Mouse (Mus musculus) stomach, postnatal 0 days (tissue): ENCODE results near the gene Ssc4d. TPM values are rescaled to one million over a fixed set of nuclear protein-coding genes. Genes with fewer than 3 reads are reported as not detected.
A peak's percentile ranks its signal among the peaks of the same experiment; 100 is the strongest.

Source experiments
- ATAC-seq: fragments of 200-750 bp; cut with Nextera tagmentation; 2 replicates; pipeline ENCODE4 v1.8.0; 2017; ENCODE audit not compliant: low FRiP score, low TSS enrichment
- DNase-seq: peaks from one replicate; pipeline ENCODE4 v3.0.0-alpha.2; 2016; ENCODE audit warnings: low spot score
- H3K27ac ChIP-seq: fragments of 300-500 bp; sonication (generic); replicated peaks from 2 replicates; pipeline ENCODE4 v1.5.1; 2014; ENCODE audit warnings: mild to moderate bottlenecking, control low read depth
- H3K27me3 ChIP-seq: fragments of 300-500 bp; sonication (generic); 2 replicates; pipeline ENCODE4 v1.6.1; 2014; ENCODE audit warnings: low read length; ENCODE audit not compliant: control insufficient read depth, insufficient read depth
- H3K36me3 ChIP-seq: fragments of 300-500 bp; sonication (generic); 2 replicates; pipeline ENCODE4 v1.6.1; 2014; ENCODE audit warnings: low read length, mixed read lengths; ENCODE audit not compliant: control insufficient read depth, insufficient read depth
- H3K4me1 ChIP-seq: fragments of 300-500 bp; sonication (generic); replicated peaks from 2 replicates; pipeline ENCODE4 v1.6.1; 2014; ENCODE audit warnings: antibody characterized with exemption; ENCODE audit not compliant: control insufficient read depth, insufficient read depth
- H3K4me2 ChIP-seq: fragments of 300-500 bp; sonication (generic); replicated peaks from 2 replicates; pipeline ENCODE4 v1.6.1; 2014; ENCODE audit warnings: low read depth, mild to moderate bottlenecking, control low read depth, moderate library complexity
- H3K4me3 ChIP-seq: fragments of 300-500 bp; sonication (generic); 2 replicates; pipeline ENCODE4 v1.5.1; 2014; ENCODE audit warnings: low read depth, low read length, control low read depth
- H3K9ac ChIP-seq: fragments of 300-500 bp; sonication (generic); 2 replicates; pipeline ENCODE4 v1.6.1; 2014; ENCODE audit warnings: mild to moderate bottlenecking, low read length, control low read depth, mixed read lengths
- H3K9me3 ChIP-seq: fragments of 300-500 bp; sonication (generic); 2 replicates; pipeline ENCODE4 v1.6.1; 2016; ENCODE audit warnings: low read length; ENCODE audit not compliant: control insufficient read depth
- CTCF ChIP-seq: IDR thresholded peaks from 2 replicates; pipeline ENCODE4 v1.5.1; 2016; ENCODE audit warnings: antibody characterized with exemption, low read depth, mild to moderate bottlenecking, moderate library complexity
- EP300 ChIP-seq: optimal IDR thresholded peaks from 2 replicates; pipeline ENCODE3; 2016; ENCODE audit warnings: antibody characterized with exemption
- WGBS: fragments of 180-500 bp; shearing (Covaris S2); extraction: QIAGEN DNeasy Blood & Tissue Kit; methylation state at CpG from one replicate; pipeline ENCODE4 v1.1.7; 2014; 5-methylcytosine and 5-hydroxymethylcytosine counted together
- polyA plus RNA-seq: library from polyadenylated mRNA; unstranded; fragments of >200 nt; fragmentation: Nextera tagmentation; extraction: Ambion mirVana; gene quantifications from 2 replicates; pipeline ENCODE4 v1.2.1, GENCODE M21; 2015

Gene Ssc4d
- polyA plus RNA-seq, 1 experiment from 2014 or later, result 2.2 TPM

DNA sequence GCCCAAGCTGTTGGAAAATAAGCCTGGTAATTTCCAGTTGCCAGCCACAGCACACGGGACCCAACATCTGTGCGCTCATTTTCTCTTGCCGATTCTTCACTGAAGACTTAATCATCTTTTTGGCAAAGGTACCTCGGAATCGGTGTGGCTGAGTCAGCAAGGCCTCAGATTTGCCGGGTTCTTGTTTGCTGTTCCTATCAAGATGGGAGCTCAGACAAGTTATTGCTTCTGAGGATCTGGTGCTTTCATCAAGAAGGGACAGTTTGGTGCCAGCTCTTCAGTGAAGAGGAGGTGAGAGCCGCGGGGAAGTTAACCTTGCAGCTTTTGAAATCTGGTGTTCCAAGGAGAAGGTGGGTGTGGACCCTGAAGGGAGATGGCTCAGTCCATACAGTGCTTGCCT lies 21.8 kb upstream of the Ssc4d start:
- no peak for TF ChIP-seq EP300
- TF ChIP-seq CTCF, result no peak
- DNase-seq (no peak), ATAC-seq (no peak)
- Histone ChIP-seq H3K4me2 (peak overlapping the region; percentile 76; the same call in 1 of the 2 replicates), H3K4me3 (no peak overlapping the region), H3K9ac (no peak overlapping the region), H3K4me1 (no peaks in the 10 kb centered on the region), H3K27ac (no peak overlapping the region), H3K27me3 (no peaks in the 10 kb centered on the region), H3K36me3 (peaks cover 4% of the 10 kb centered on the region; the same call in 1 of the 2 replicates), H3K9me3 (no peaks in the 10 kb centered on the region)
- 52% methylated on average over 8 of the region's 8 CpGs for WGBS

DNA sequence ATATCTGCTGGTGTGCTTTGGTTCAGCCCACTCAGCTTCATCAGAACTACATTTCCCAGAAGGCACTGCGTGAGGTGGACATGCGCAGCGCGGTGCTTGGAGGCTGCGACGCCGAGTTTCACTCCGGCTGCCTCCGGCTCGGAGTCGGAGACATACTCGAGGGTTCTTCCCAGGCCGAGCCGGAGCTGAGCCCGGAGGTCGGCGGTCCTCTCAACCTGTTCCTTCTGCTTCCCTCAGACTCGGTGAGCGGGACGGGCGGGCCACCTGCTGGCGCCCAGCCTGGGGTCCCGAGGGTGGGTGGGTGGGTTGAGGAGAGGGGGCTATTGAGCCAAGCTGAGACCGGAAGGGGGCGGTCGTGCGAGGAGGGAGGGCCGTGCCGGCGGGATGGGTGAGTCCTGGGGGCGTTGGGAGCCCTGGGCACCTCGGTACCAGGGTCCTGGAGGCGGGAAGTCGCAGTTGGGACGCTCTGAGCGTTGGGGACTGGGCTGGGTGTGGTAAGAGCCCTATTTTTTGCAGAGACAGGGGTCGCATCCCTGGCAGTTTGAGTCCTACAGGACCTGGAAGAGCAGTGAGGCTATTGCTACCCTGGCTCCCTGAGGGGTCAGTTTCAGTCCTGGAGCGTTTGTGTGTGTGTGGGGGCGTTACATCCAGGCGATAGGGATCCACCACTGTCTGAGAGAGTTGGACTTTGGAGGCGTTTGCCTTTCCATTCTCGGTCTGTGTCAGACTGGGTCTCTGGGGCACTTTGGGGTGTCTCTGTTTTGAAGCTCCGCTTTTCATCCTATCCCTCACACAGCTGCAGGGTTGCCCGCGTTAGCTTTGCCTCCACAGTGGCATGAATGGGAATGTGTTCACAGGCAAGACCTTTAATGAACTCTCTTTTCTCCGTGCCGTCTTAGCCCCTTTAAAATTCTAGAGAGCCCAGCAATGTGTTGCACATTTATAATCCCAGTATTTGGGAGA lies 20.7 kb upstream of the Ssc4d start, which contains the start of gene Dtx2:
Gene Dtx2, plus strand, starts transcription at position 76 of the 963 bp plus-strand sequence.
- Histone ChIP-seq H3K36me3 (peaks cover 4% of the 10 kb centered on the region; the same call in 1 of the 2 replicates), H3K4me1 (no peaks in the 10 kb centered on the region), H3K4me2 (peak within 1 kb of the TSS; percentile 76), H3K9ac (peak within 1 kb of the TSS; percentile 80), H3K27ac (peak within 1 kb of the TSS; percentile 81), H3K4me3 (peak within 1 kb of the TSS; percentile 74), H3K9me3 (no peaks in the 10 kb centered on the region), H3K27me3 (no peaks in the 10 kb centered on the region)
- peak; percentile 96 for ATAC-seq
- TF ChIP-seq CTCF (peak; percentile 41; the same call in 1 of the 2 replicates), EP300 (no peak)
- 1% methylated on average over 45 of the region's 47 CpGs for WGBS
- DNase-seq, result peak; percentile 90

DNA sequence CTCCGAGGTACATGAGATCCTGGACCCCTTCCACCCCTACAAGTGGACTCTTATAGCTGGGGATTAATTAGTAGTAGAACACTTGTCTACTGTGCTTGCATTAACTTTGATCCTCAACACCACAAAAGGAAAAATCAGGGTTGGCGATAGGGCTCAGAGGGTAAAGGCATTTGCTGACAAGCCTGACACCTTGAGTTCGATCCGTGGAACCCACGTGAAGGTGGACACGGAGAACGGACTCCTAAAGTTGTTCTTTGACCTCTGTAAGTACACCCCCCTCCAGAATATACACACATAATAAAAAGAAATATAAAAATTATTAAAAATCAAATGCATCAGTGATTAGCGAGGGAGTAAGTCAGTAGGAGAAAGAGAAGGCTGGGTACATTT lies 20.0 kb upstream of the Ssc4d start:
- H3K4me2 ChIP-seq, result no peak overlapping the region
- no peak overlapping the region for H3K27ac ChIP-seq
- ATAC-seq, result no peak
- H3K4me3 ChIP-seq, result peak overlapping the region; percentile 74; the same call in 1 of the 2 replicates
- H3K4me1 ChIP-seq, result no peaks in the 10 kb centered on the region
- H3K9ac ChIP-seq, result no peak overlapping the region
- H3K27me3 ChIP-seq, result no peaks in the 10 kb centered on the region
- H3K9me3 ChIP-seq, result no peaks in the 10 kb centered on the region
- WGBS, result 61% methylated on average over 8 of the region's 8 CpGs
- TF ChIP-seq EP300, result no peak
- peaks cover 4% of the 10 kb centered on the region; the same call in 1 of the 2 replicates for H3K36me3 ChIP-seq
- DNase-seq, result no peak

DNA sequence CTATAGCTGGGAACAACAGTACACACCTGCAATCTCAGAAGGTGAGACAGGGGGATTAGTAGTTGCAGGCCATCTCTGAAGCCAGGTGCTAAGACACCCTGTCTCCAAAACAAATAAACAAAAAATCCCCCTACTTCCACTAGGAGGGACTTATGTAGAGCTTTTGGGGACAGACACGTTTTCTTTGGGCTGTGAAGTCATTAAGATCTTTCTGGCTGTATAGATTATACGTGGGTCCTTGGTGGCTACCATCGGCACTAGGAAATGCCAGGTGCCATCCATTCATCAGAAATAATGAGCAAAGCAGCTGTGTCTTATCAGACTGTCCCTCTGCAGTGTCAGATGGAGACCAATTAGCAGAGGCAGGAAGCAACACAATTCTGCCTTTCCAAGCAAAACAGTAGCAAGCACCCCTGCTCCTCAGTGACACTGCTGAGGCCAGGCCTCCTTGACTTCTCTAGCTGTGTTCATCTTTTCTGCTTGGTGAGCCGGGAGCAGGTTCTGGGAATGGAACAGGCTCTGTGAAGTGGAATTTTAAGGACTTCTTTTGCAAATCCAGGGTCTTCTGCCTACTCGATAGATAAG lies 19.1 kb upstream of the Ssc4d start:
- H3K4me3 ChIP-seq, result no peak overlapping the region
- 0 out of 2 replicates have a peak, but pooled peaks cover 4% of the 10 kb centered on the region for H3K36me3 ChIP-seq
- DNase-seq, result no peak
- H3K9ac ChIP-seq, result no peak overlapping the region
- ATAC-seq, result no peak
- H3K4me1 ChIP-seq, result no peaks in the 10 kb centered on the region
- H3K27ac ChIP-seq, result no peak overlapping the region
- no peaks in the 10 kb centered on the region for H3K27me3 ChIP-seq
- H3K9me3 ChIP-seq, result no peaks in the 10 kb centered on the region
- WGBS, result 48% methylated on average over 5 of the region's 5 CpGs
- TF ChIP-seq EP300 (no peak), CTCF (no peak)
- no peak overlapping the region for H3K4me2 ChIP-seq

DNA sequence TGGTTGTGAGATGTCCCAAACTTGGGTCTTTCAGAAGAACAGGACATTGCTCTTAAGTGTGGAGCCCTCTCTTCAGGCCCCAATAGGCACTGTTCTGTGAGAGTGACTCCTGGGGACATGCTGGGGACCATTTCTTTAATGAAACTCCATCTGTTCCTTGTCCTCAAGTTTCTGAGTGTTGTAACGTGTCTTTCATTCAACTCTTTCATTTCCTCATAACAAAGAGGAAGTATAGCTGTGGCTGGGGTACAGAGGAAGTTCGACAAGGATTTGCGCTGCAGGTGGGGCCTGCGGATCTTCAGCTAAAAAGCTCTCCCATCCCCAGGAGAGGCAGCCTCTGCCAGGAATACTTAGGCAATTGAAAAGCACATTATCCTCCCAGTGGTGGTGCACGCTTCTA lies 16.3 kb upstream of the Ssc4d start:
- 59% methylated on average over 5 of the region's 5 CpGs for WGBS
- H3K9me3 ChIP-seq, result no peaks in the 10 kb centered on the region
- H3K4me3 ChIP-seq, result no peak overlapping the region
- no peaks in the 10 kb centered on the region for H3K4me1 ChIP-seq
- H3K9ac ChIP-seq, result no peak overlapping the region
- no peak overlapping the region for H3K27ac ChIP-seq
- H3K27me3 ChIP-seq, result no peaks in the 10 kb centered on the region
- ATAC-seq (no peak), DNase-seq (no peak)
- TF ChIP-seq CTCF (no peak), EP300 (no peak)
- no peak overlapping the region for H3K4me2 ChIP-seq
- no peaks in the 10 kb centered on the region for H3K36me3 ChIP-seq

DNA sequence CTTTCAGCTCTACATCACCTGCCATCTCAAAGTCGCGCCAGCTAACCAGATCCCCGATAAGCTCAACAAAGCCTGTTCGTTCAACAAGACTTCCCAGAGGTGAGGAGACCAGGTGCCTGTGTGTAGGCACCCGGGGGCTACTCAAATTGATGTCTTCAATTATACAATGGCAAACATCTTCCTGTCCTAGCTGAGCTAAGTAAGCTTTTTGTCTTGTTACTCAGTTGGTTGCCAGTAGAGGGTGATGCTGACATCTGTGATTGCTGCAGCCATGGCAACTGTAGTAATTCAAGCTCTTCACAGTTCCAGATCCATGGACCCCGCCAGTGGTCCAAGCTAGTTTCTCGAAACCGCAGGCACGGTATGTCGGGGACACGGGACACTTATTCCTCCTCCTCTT lies 12.9 kb upstream of the Ssc4d start:
- ATAC-seq (no peak), DNase-seq (no peak)
- Histone ChIP-seq H3K36me3 (no peaks in the 10 kb centered on the region), H3K27me3 (no peaks in the 10 kb centered on the region), H3K9me3 (no peaks in the 10 kb centered on the region), H3K4me3 (no peak overlapping the region), H3K27ac (no peak overlapping the region), H3K4me2 (no peak overlapping the region), H3K9ac (no peak overlapping the region), H3K4me1 (no peaks in the 10 kb centered on the region)
- 55% methylated on average over 11 of the region's 11 CpGs for WGBS
- TF ChIP-seq CTCF (peak; percentile 70), EP300 (no peak)
